Mouse (Mus musculus) cortical plate, adult 2 months (tissue): ENCODE data around the gene Gabrg1. TPM values are rescaled to one million over a fixed set of nuclear protein-coding genes. Genes with fewer than 3 reads are reported as not detected.

Source experiments
- H3K27ac ChIP-seq: fragments of 200-500 bp; 2 replicates; pipeline ENCODE4 v1.5.1; 2012; ENCODE audit warnings: low read length, control low read depth, inconsistent platforms; ENCODE audit not compliant: insufficient read depth
- H3K4me1 ChIP-seq: fragments of 200-500 bp; 2 replicates; pipeline ENCODE4 v1.6.1; 2011; ENCODE audit warnings: low read length; ENCODE audit not compliant: control insufficient read depth, insufficient read depth
- H3K4me3 ChIP-seq: fragments of 200-500 bp; 2 replicates; pipeline ENCODE4 v1.5.1; 2011; ENCODE audit warnings: mild to moderate bottlenecking, low read length, control low read depth; ENCODE audit not compliant: insufficient read depth
- CTCF ChIP-seq: fragments of 200-500 bp; IDR thresholded peaks from 2 replicates; pipeline ENCODE4 v1.5.1; 2011; ENCODE audit warnings: mild to moderate bottlenecking, control low read depth, low read length; ENCODE audit not compliant: insufficient read depth; ENCODE audit errors: extremely low read depth
- POLR2A ChIP-seq: fragments of 200-500 bp; IDR thresholded peaks from 2 replicates; pipeline ENCODE4 v1.6.1; 2011; ENCODE audit warnings: mild to moderate bottlenecking, low read length, control low read depth; ENCODE audit not compliant: insufficient read depth; ENCODE audit errors: extremely low read depth
- polyA plus RNA-seq: library from polyadenylated mRNA; depleted of rRNA; stranded (reverse); fragments of >200 nt; gene quantifications from 2 replicates; pipeline ENCODE4 v1.2.3, GENCODE M21; 2012; rRNA removed

Gabrg1 gene
- 9.7 and 10.2 TPM in 2 replicates for polyA plus RNA-seq

GRCm38 (mm10) chr5:70842192-70843095 lies at the start of gene Gabrg1:
Gene Gabrg1 (minus strand): TSS chr5:70842617.
- TF ChIP-seq CTCF (no peak), POLR2A (peak; percentile 64; the same call in 1 of the 2 replicates)
- no peak within 1 kb of the TSS for H3K27ac ChIP-seq
- H3K4me3 ChIP-seq, result peak within 1 kb of the TSS; percentile 44
- H3K4me1 ChIP-seq, result no peaks in the 10 kb centered on the region

GRCm38 (mm10) chr5:70884026-70884425 lies 41.6 kb upstream of the Gabrg1 start:
- TF ChIP-seq CTCF (no peak), POLR2A (no peak)
- no peaks in the 10 kb centered on the region for H3K4me1 ChIP-seq
- H3K4me3 ChIP-seq, result no peak overlapping the region
- H3K27ac ChIP-seq, result no peak overlapping the region

GRCm38 (mm10) chr5:70870081-70870480 lies 27.7 kb upstream of the Gabrg1 start:
- no peak for TF ChIP-seq CTCF
- TF ChIP-seq POLR2A, result no peak
- Histone ChIP-seq H3K4me3 (no peak overlapping the region), H3K4me1 (no peaks in the 10 kb centered on the region), H3K27ac (no peak overlapping the region)

- TF ChIP-seq CTCF (no peak), POLR2A (no peak)
- no peak overlapping the region for H3K27ac ChIP-seq
- H3K4me1 ChIP-seq, result no peaks in the 10 kb centered on the region
- peak overlapping the region; percentile 44 for H3K4me3 ChIP-seq
Observed at GRCm38 (mm10) chr5:70843096-70843734, 798 bp upstream of the Gabrg1 start.

- Histone ChIP-seq H3K4me3 (no peak overlapping the region), H3K27ac (no peak overlapping the region), H3K4me1 (no peaks in the 10 kb centered on the region)
- TF ChIP-seq CTCF (no peak), POLR2A (no peak)
Observed at GRCm38 (mm10) chr5:70818681-70819080, 23.7 kb downstream of the Gabrg1 start.

- no peak overlapping the region for H3K27ac ChIP-seq
- no peak overlapping the region for H3K4me3 ChIP-seq
- TF ChIP-seq POLR2A, result no peak
- TF ChIP-seq CTCF, result no peak
- H3K4me1 ChIP-seq, result no peaks in the 10 kb centered on the region
Observed at GRCm38 (mm10) chr5:70736156-70736555, 106.3 kb downstream of the Gabrg1 start.

GRCm38 (mm10) chr5:70704361-70704760 lies 138.1 kb downstream of the Gabrg1 start:
- Histone ChIP-seq H3K4me3 (no peak overlapping the region), H3K27ac (no peak overlapping the region), H3K4me1 (no peaks in the 10 kb centered on the region)
- TF ChIP-seq CTCF (no peak), POLR2A (no peak)
